Mouse (Mus musculus): ENCODE measurements at regions not wholly inside any gene's neighbourhood (a gene's known extent, or its start where the extent isn't known, plus 50 kb on each side); places are given as distances from the start of the nearest gene placed in this dataset.

- DNase-seq, result no peak
Measured at GRCm38 (mm10) chr11:43952151-43952550, 51.1 kb upstream of the Adra1b start.

DNA sequence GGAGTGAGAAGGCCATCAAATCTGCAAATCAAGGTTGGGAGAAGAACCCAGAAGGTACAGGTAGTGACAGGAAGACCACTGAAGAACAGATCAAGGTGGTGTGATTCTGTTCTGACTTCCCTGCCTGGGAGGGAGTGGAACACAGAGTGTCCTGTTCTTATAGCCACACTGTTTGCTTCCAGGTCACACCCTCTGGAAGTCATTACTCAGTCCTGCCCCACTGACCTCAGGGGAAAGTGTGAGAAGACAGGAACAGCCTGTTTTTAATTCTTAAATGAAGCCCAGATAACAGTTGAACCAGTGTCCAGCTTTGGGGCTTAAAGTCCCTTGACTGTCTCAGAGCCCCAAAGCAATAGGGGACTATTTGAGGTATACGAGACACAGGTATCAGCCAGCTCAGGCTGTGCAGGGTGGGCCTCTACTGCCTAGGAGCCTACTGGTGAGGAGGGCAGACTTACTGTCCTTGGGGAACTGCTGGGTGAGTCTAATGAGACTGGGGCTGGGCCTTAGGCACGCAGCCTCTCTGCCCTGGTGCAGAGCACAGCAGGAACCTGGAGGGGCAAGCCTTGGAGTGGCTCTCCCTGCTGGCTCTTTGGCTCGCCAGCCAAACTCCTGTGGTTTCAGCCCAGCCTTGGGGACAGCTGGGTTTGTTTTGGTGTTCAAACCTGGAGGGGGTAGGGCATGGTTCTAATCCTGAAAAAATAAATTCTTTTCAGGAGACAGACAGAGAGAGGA, 57.4 kb upstream of the Adra1b start:
- DNase-seq, result no peak

DNA sequence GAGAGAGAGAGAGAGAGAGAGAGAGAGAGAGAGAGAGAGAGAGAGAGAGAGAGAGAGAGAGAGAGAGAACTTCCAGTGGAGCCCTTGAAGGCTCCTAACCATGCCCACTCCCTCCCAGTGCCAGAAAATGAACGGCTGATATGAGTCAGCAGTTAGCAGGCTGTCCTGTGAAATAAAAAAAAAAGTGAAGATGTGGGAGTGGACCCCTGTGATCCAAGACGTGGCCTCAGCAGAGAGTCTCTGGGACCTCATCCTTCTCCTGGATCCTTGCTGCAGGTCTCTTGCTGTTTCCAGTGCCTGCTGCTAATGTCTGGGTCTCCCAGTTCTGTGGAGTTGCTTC, 57.9 kb upstream of the Adra1b start:
- DNase-seq, result no peak

DNA sequence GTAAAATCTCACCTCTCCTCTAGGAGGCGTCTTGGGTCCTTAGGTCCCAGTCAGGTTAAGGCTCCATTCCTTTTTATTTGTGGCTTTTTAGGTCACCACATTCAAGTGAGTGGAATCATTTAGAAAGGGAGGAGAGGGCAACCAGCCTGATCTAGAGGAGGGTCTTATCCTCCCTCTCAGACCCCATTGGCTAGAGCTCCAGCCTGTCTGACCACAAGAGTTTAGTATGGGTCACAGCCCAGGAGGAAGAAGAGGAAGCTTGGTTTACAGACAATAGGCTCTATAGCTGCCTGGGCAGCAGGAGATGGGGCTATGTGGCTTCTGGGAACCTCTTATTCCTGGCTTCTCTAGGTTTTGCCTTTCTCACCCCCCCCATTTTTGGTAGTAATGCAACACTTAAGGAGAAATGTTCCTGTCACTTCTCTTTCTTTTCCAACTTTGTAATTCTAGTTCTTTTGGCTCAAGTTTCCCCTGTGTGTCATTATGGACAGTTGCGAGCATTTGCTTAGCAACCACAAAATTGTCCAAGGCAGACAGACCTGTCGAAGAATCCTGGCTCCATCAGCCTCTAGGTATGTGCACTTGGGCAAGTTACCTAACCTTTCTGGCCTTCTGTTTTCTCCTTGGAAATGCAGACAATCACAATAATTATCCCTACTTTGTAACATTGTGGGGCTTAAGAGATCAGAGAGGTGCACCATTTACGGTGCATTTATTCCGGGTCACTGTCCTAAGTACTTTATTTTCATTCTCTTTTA, 59.5 kb upstream of the Adra1b start:
- DNase-seq, result peak; percentile 19

DNA sequence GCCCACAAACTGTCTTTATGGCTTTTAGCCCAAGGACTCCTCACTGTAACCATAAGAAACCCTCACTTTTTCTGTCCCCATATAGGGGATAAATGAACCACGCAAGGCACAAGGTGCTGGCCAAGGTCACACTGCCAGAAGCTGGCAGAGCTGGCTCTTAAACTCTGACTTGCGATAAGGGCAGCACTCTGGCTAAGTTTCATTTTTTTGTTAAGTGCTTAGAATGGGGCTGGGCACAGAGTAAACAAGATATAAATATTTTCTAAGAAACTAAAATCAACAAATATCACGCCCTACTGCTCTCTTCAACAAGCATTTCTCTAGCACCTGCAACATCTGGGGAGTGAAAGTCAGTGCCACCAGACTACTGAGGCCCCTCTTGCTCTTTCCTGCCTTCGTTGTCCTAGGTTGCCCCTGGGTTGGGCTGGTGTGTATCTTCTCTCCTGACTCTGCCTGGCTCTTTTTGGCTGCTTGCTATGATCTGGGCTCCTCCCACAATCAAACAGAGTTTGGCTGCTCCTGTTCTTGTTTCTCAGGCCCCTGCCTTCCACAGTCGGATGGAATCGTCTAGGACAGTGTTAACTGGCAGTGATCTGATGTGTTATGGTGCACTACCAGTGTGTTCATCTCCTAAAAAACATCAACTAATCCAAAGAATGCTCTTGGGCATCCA, 60.5 kb upstream of the Adra1b start:
- no peak for DNase-seq

DNA sequence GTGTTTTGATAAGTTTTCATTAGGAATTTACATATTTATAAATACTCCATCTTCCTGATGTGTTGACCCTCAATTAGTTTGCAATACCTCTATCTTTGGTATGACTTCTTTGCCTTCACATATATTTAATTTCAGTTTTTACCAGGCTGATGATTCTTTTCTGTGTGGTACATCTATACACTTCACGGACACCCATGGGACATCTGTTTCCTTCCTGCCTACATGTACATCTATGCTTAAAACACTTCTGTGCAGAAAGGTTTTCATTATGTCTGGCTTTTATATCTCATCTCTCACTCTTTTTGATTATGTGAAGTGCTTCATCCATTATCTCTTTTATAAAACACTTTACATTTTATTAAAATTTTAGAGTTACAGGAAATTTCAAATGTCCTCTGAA, 66.8 kb upstream of the Adra1b start:
- DNase-seq, result no peak

DNA sequence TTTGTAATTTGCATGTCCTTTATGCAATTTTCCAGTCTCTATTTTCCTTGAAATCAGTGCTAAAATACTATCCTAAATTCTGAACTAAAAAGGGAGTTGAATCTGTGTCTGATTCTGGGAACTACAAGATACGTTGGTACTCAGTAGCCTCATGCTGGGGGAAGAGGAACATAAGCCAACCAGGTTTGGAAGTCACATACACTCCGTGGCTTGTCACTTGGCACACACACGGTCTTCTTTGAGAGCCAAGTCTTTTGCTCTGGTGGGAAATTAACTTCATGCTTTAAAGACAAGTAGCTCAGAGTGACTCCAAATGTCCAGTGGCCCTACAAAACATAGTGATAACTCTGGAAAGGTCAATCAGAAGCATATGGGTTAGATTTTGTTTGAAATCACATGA, 70.9 kb upstream of the Adra1b start:
- DNase-seq, result no peak

DNA sequence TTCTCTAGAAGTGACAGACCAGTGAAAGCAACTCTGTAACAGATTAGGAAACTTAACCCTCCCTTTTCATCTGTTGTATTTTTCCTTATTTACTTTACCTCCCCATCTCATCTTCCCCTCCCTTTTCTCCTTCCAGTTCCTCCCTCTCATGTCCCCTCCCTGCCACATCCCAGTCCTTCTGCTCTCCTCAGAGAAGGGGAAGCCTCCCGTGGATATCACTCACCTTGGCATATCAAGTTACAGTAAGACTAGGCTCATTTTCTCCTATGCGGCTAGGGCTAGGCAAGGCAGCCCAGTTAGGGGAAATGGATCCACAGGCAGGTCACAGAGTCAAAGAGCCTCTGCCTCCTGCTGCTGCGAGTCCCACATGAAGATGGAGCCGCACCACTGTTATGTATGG, 75.0 kb upstream of the Adra1b start:
- no peak for DNase-seq

- no peak for DNase-seq
Measured at GRCm38 (mm10) chr11:43979406-43979805, 78.4 kb upstream of the Adra1b start.

GRCm38 (mm10) chr11:43980444-43980843, 79.4 kb upstream of the Adra1b start:
- DNase-seq, result no peak

DNA sequence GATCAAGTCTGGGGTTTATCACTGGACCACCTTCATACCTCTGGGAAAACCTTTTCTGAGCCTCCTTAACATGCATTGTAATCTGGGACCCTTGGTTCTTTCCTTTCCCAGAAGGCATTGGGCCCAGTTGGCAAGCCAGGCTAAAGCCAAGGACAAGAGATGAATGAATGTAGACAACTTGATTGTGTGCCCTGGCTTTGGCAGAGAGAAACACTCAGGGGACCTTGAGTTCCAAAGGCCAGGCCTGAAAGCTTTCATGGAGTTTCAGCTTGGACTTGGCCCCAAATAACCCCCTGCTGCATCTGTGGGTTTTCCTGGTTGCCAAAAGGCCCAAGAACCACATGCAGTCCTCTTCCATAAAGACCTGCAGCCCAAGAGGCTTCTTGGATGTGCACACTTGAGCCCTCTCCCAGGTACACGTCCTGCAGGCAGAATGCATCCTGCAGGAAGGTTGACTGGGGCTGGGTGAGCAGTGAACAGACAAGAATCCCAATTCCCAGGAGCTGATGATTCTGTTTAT, 89.0 kb upstream of the Adra1b start:
- no peak for DNase-seq

- no peak for DNase-seq
Measured at GRCm38 (mm10) chr11:43992011-43992471, 91.0 kb upstream of the Adra1b start.

DNA sequence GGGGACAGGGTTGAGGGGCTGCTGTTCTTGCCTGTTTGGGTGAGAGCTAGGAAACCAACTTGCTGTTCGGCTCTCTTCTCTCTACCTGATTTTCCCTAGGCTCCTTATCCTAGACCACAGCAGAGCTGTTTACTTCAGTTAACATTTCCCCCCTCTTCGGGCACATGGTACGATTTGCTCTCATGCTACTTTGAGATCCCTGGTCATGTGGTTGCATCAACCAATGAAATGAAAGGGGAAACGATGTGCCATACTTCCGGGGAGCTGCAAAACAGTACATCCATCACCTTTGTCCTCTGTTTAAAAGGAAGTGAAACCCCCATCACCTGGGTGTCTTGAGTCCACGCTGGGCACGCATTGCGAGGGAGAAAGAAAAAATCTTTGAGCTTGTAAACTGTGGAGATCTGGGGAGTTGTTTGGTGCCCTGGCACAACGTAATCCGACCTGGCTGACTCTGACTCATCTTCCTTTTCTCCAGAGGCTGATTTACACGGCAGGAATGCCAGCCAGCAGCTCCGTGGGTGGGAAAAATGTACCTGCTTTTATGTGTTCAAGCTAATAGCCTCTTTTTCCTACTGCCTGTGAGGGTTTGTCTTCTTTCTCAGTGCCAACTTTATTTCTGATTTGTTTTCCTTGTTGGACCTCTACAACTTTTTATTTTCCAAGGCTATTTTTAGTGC, 97.2 kb upstream of the Adra1b start:
- DNase-seq, result no peak

DNA sequence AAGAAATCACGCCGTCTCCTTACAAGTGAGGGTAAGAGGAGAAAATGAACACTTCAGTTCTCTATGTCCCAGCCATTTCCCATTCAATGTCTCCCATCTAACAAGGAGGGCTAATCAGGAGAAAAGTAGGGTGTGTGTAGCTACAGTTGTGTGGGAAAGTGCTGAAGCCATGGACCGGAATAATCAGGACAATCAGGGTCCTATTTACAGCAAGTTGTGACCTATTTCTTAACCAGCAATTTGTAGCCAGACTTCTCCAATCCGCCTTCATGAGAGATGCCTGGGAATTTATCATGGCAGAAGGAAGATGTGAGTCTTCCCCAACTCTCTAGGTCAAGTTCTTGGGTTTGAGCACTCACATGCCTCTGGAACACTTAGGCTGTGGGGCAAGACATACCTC, 99.0 kb upstream of the Adra1b start:
- peak; percentile 72 for DNase-seq

GRCm38 (mm10) chr11:44001843-44002589, 101.0 kb upstream of the Adra1b start:
- DNase-seq, result no peak

- DNase-seq, result peak; percentile 72
Measured at GRCm38 (mm10) chr11:44002716-44003522, 101.9 kb upstream of the Adra1b start.

GRCm38 (mm10) chr11:44007526-44008040, 106.6 kb upstream of the Adra1b start:
- DNase-seq, result no peak

GRCm38 (mm10) chr11:44012314-44012713, 111.3 kb upstream of the Adra1b start:
- DNase-seq, result no peak

DNA sequence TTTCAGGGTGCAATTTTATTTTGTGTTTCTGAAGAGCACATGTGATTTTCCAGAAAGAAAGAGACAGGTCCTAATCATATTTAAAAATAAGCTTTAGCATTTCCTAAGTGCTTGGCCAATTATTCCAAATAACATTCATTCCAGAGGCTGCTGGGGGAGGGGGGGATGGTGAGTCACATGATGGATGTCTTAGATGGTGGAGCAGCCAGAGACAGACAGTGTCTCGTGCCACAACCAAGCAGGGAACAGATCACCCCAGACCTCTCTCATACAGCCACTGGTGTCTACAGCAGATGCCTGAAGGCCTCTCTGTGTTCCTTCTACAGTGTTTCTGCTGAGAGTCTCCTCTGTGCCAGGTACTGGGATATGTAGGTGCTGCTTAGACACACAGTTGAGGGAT, 112.8 kb upstream of the Adra1b start:
- DNase-seq, result no peak

GRCm38 (mm10) chr11:44021638-44022037, 120.6 kb upstream of the Adra1b start:
- no peak for DNase-seq

DNA sequence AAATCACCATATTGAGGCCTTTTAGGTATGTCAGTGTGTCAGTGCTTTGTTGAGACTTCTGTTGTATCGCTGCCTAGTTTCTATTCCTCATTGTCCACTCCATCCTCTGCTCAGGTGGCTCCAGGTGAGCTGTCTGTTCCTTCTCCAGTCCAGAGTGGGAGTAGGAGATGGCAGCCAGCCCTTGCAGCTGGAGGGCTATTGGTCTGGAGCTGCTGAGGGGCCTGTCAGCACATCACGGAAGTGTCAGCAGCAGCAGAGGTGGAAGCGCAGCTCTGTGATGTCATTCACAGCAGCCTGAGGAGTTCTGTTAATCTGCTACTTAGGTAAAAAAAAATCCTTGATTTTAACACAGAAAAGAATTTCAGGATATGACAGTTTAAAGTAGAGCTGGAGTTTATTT, 126.0 kb upstream of the Adra1b start:
- no peak for DNase-seq

Data from retina, postnatal 1 day (tissue).